Mouse (Mus musculus) frontal cortex, postnatal 36 days (tissue): Measurements from ENCODE around the gene Ppp2r5b.

Experiments
- DNase-seq, 2 experiments: peaks; one replicate each; pipeline ENCODE4 v3.0.0; 2022; ENCODE audit warnings: low spot score in 2 of 2

Gene Ppp2r5b

GRCm38 (mm10) chr19:6234337-6235083 is 1.2 kb downstream of the Ppp2r5b start:
- no peak for DNase-seq

- no peak for DNase-seq
Observed at GRCm38 (mm10) chr19:6233647-6234046, 2.0 kb downstream of the Ppp2r5b start.

GRCm38 (mm10) chr19:6231036-6231435 is 4.6 kb downstream of the Ppp2r5b start:
- DNase-seq, result no peak

- DNase-seq, result no peak
Observed at GRCm38 (mm10) chr19:6230411-6230810, 5.3 kb downstream of the Ppp2r5b start.

GRCm38 (mm10) chr19:6227864-6228263 is 7.8 kb downstream of the Ppp2r5b start:
- no peak for DNase-seq

- no peak for DNase-seq
Observed at GRCm38 (mm10) chr19:6226763-6227162, 8.9 kb downstream of the Ppp2r5b start.

GRCm38 (mm10) chr19:6226135-6226534 is 9.5 kb downstream of the Ppp2r5b start, which contains the start of gene Gpha2:
Gene Gpha2 (plus strand): TSS chr19:6226380.
- DNase-seq, result no peak

DNA sequence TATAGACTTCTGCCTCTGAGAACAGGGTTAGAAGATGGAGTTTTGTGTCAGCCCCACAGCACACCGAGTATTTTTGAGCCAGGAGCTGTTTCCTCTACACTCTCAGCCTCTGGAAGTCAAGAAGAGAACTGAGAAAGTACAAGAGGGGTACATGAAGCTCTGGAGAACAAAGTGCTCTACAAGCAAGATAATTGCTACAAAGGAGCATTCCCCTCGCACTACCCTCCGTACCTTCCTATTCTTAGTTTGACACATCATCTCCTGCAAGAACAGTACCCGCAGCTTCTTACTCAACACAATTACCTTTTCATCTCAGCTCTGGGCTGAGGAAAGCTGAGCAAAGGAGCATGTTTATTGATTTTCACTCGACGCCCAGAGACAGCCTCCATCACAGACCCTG is 17.1 kb downstream of the Ppp2r5b start:
- no peak for DNase-seq

DNA sequence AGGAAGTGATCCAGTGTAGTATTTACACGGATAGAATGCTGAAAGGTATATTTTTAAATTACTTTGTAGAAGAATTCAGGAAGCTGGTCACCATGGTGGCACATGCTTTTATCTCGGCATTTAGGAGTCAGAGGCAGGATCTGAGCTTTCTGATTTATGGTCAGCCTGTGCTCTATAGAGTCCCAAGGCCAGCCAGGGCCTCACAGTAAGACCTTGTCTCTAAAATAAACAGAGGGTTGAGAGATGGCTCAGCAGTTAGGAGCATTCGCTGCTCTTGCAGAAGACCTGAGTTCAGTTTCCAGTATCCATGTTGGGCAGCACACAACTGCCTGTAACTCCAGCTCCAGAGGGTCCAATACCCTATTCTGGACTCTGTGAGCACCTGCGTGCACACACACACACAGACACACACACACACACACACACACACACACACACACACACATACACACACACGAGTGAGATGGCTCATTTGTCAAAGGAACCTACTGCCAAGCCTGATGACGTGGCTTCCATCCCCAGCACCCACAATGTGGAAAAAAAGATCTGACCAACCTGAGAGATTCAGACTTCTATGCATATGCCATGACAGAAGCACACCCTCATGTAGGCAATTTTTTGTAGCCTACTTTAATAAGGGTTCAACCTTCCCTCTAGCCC is 19.5 kb downstream of the Ppp2r5b start:
- DNase-seq, result no peak

DNA sequence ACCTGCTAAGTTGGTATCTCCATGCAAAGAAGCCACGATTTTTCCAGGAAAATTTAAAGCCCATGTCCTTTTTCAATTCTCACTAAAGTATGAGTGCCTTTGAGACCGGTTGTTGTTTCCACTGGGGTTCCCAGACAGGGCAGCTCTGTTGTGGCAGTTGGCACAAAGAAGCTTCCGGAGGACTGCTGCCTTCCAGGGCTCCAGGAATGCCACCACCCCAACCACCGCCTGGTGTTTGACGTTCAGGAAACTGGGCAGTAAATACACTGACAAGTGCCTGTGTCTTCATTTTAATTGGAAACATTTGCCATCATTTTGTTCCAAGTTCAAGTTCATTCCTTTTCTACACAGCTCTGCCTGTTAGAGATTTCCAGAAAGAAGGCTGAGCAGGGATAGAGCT is 29.0 kb downstream of the Ppp2r5b start:
- DNase-seq, result no peak

DNA sequence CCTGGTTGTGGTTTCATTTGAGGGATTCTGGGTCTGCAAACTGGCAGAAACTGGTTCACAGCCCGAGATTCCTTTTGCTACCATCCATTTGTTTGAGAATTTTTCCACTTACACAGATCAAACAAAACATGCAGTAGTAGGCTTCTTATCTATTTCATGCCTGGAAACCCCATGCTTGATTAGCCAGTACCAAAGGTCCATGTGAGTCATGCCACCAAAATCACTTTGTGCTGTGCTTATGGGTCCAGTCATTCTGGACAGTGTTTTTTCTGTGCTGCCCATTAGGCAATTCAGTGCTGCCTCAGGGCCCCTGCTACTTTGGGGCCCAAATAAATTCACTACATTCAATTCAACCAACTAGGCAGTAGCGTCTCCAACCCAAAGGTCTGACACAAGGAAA is 31.4 kb downstream of the Ppp2r5b start:
- DNase-seq, result no peak

DNA sequence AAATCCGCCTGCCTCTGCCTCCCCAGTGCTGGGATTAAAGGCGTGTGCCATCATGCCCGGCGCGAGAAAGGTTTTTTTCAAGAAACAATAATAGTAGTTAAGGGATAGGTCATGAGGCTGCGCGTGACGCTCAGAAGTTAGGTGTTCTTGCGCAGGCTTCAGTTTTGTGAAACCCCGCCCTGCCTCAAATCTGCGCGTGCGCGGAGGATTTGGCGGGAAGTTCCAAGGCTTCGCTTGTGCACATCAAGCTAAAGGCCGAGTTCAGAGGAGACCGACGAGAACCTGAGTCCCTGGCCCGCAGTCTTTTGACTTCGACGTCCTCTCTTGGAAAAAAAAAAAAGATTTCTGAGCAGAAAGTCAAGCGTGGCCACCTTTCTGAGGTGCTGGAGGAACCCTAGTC is 51.5 kb downstream of the Ppp2r5b start, which contains the start of gene Majin:
Gene Majin, plus strand, starts transcription at position 258 of the 400 bp plus-strand sequence.
- no peak for DNase-seq

GRCm38 (mm10) chr19:6182534-6182933 is 53.1 kb downstream of the Ppp2r5b start:
- DNase-seq, result no peak

DNA sequence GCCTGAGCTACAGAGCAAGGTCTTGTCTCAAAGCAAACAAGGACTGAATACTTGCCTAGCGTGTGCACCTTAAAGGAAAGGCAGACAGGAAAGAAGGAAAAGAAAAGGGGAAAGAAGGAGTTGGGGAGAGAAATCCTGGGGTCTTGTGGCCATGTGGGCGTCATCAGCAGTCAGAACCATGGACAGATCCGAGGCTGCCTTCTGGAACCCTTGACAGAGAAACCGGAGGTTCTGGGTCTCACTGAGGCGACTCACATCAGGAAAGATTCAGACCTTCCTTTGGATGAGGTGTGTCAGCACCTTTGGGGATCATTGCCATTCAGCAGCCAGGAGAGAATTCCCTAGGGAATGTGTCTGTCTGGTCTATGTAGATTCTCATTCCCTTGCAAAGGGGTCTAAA is 54.0 kb downstream of the Ppp2r5b start:
- no peak for DNase-seq

DNA sequence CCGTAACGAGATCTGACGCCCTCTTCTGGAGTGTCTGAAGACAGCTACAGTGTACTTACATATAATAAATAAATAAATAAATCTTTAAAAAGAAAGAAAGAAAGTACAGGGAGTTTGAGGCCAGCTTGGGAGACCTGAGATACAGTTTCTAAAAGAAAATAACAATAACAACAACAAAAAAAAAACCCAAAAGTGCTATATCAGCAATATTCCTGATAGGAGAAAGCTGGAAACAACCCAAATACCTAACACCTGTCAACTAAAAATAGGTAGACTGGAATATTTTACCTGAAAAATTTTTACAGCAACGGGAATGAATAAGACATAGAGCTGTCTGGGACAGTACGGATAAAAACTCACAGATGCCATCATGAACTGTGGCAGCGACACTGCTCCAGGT is 56.9 kb downstream of the Ppp2r5b start:
- DNase-seq, result no peak
